20 mouse cellular contexts compared by ENCODE assay signal in genomic region chr14:71893361-71893760, GRCm38 (mm10).
DNase-seq lines count a peak whose midpoint lies in the region; ATAC-seq and TF ChIP-seq lines count a peak whose summit lies in the region.
"Had no signal": no experiment of that assay in that cellular context is flagged by ENCODE, and none has a peak within 500 bp of the region (broad histone marks: within the 10 kb centered on the region; RNA-seq: fewer than 3 reads in every experiment).

No protein-coding gene starts in this region.

- H3K27ac ChIP-seq in hindbrain, embryonic 11.5 days (ENCODE audit: low read depth, low read length), result no peak overlapping the region
- H3K27ac ChIP-seq in hindbrain, embryonic 12.5 days, result no peak overlapping the region
- no peak overlapping the region for H3K27ac ChIP-seq in MEL (ENCODE audit: control insufficient read depth, low read depth, low read length)
- H3K27ac ChIP-seq: embryonic facial prominence, embryonic 12.5 days; hindbrain, embryonic 14.5 days; liver, embryonic 13.5 days; stomach, postnatal 0 days had no signal

- TF ChIP-seq CTCF in MEL (IDR thresholded peaks at IDR 0.05 in 2 of 3, conservative IDR thresholded peaks at IDR 0.05 in 1 of 3; ENCODE audit: control insufficient read depth in 1 of 3, insufficient read depth in 1 of 3, low read depth in 2 of 3, low read length in 3 of 3, poor library complexity in 1 of 3, severe bottlenecking in 1 of 3), result no peak

- H3K4me1 ChIP-seq in hindbrain, embryonic 11.5 days (replicated peaks; ENCODE audit: control insufficient read depth, insufficient read depth, low read length), result no peaks in the 10 kb centered on the region
- no peaks in the 10 kb centered on the region for H3K4me1 ChIP-seq in hindbrain, embryonic 12.5 days
- no peaks in the 10 kb centered on the region for H3K4me1 ChIP-seq in MEL (ENCODE audit: control insufficient read depth in 1 of 2, insufficient read depth in 2 of 2, low read length in 2 of 2)
- H3K4me1 ChIP-seq: embryonic facial prominence, embryonic 12.5 days; liver, embryonic 13.5 days; megakaryocyte, embryonic 14.5 days had no signal

- no peak overlapping the region for H3K9ac ChIP-seq in hindbrain, embryonic 11.5 days (ENCODE audit: low read depth, low read length)
- H3K9ac ChIP-seq in hindbrain, embryonic 12.5 days, result no peak overlapping the region
- H3K9ac ChIP-seq in MEL (ENCODE audit: control insufficient read depth, low read depth, low read length, poor library complexity, severe bottlenecking), result no peak overlapping the region
- H3K9ac ChIP-seq: embryonic facial prominence, embryonic 12.5 days; hindbrain, embryonic 14.5 days; liver, embryonic 13.5 days had no signal

- H3K9me3 ChIP-seq in hindbrain, embryonic 11.5 days (ENCODE audit: control insufficient read depth, low read length), result no peaks in the 10 kb centered on the region
- H3K9me3 ChIP-seq in hindbrain, embryonic 12.5 days (replicated peaks), result no peaks in the 10 kb centered on the region
- H3K9me3 ChIP-seq in MEL (replicated peaks; ENCODE audit: insufficient read depth, low read length), result no peaks in the 10 kb centered on the region
- H3K9me3 ChIP-seq: embryonic facial prominence, embryonic 12.5 days; liver, embryonic 13.5 days; megakaryocyte, embryonic 14.5 days had no signal

- ATAC-seq in hindbrain, embryonic 11.5 days (ENCODE audit: low FRiP score), result no peak
- ATAC-seq in hindbrain, embryonic 12.5 days (ENCODE audit: low FRiP score), result no peak
- ATAC-seq in CD4-positive, CD25-positive, alpha-beta regulatory T cell, adult 4 months, result no peak
- ATAC-seq: intestine, embryonic 16.5 days had no signal

- no peak overlapping the region for H3K4me3 ChIP-seq in hindbrain, embryonic 11.5 days (ENCODE audit: low read depth, low read length)
- H3K4me3 ChIP-seq in hindbrain, embryonic 12.5 days, result no peak overlapping the region
- no peak overlapping the region for H3K4me3 ChIP-seq in MEL (ENCODE audit: control insufficient read depth in 1 of 2, insufficient read depth in 1 of 2, low read depth in 2 of 2, low read length in 2 of 2)
- H3K4me3 ChIP-seq: embryonic facial prominence, embryonic 12.5 days; liver, embryonic 13.5 days; megakaryocyte, embryonic 14.5 days had no signal

- no peaks in the 10 kb centered on the region for H3K79me2 ChIP-seq in MEL (ENCODE audit: control insufficient read depth, insufficient read depth, low read length, poor library complexity)

- TF ChIP-seq RAD21 in MEL (IDR thresholded peaks at IDR 0.05; ENCODE audit: low read depth, low read length), result no peak

- TF ChIP-seq POLR2A in MEL (IDR thresholded peaks at IDR 0.05; ENCODE audit: control insufficient read depth in 1 of 2, insufficient read depth in 1 of 2, low read depth in 1 of 2, low read length in 2 of 2, poor library complexity in 1 of 2), result no peak

- peak; percentile 39 for DNase-seq in hindbrain, embryonic 11.5 days (ENCODE audit: low spot score)
- peak; percentile 26 for DNase-seq in MEL (ENCODE audit: low read depth, low spot score)
- DNase-seq in embryo, embryonic 10 days (ENCODE audit: low spot score), result peak; percentile 64
- DNase-seq in mesoderm, embryonic 11.5 days (ENCODE audit: low read depth, low spot score), result peak; percentile 34
- DNase-seq in left cerebral cortex, postnatal 4 days, result no peak
- no peak for DNase-seq in frontal cortex, postnatal 14 days (ENCODE audit: low spot score in 2 of 2)
- DNase-seq: adrenal gland, postnatal 36 days; cerebellum, adult 9-10 months; gastrocnemius, postnatal 14 days; layer of hippocampus, postnatal 36 days; liver, embryonic 13.5 days; right cerebral cortex, postnatal 14 days; thymus, postnatal 14 days had no signal

- intact Hi-C loops in left cerebral cortex, postnatal 4 days (cut with DNase I), result no loop called here

- 69% methylated on average over 1 of the region's 1 CpGs for WGBS in hindbrain, embryonic 11.5 days
- WGBS in hindbrain, embryonic 12.5 days, result 71% methylated on average over 1 of the region's 1 CpGs

- no peaks in the 10 kb centered on the region for H3K36me3 ChIP-seq in hindbrain, embryonic 11.5 days (ENCODE audit: control insufficient read depth, insufficient read depth, low read length)
- H3K36me3 ChIP-seq in hindbrain, embryonic 12.5 days, result no peaks in the 10 kb centered on the region
- no peaks in the 10 kb centered on the region for H3K36me3 ChIP-seq in MEL (ENCODE audit: control insufficient read depth in 1 of 2, insufficient read depth in 2 of 2, low read length in 2 of 2)
- H3K36me3 ChIP-seq: embryonic facial prominence, embryonic 12.5 days; liver, embryonic 13.5 days had no signal

- H3K27me3 ChIP-seq in hindbrain, embryonic 11.5 days (ENCODE audit: control insufficient read depth, insufficient read depth, low read length), result no peaks in the 10 kb centered on the region
- no peaks in the 10 kb centered on the region for H3K27me3 ChIP-seq in hindbrain, embryonic 12.5 days
- H3K27me3 ChIP-seq in MEL (ENCODE audit: control insufficient read depth in 1 of 2, insufficient read depth in 2 of 2, low read length in 2 of 2), result no peaks in the 10 kb centered on the region
- H3K27me3 ChIP-seq: embryonic facial prominence, embryonic 12.5 days; liver, embryonic 13.5 days; megakaryocyte, embryonic 14.5 days had no signal

- no peak for TF ChIP-seq EP300 in MEL (IDR thresholded peaks at IDR 0.05; ENCODE audit: low read depth in 1 of 2, low read length in 2 of 2)

- H3K4me2 ChIP-seq in hindbrain, embryonic 11.5 days (replicated peaks; ENCODE audit: low read depth, low read length), result no peak overlapping the region
- no peak overlapping the region for H3K4me2 ChIP-seq in hindbrain, embryonic 12.5 days (replicated peaks)
- H3K4me2 ChIP-seq: embryonic facial prominence, embryonic 12.5 days; hindbrain, embryonic 14.5 days; liver, embryonic 13.5 days had no signal

TF ChIP-seq in MEL, 35 proteins besides CTCF, POLR2A, EP300 and RAD21:
- no peak for TF ChIP-seq ZC3H11A (IDR thresholded peaks at IDR 0.05; ENCODE audit: low read depth, low read length)
- no peak for TF ChIP-seq CHD1 (IDR thresholded peaks at IDR 0.05; ENCODE audit: low read depth, low read length)
- no peak for TF ChIP-seq GABPA (IDR thresholded peaks at IDR 0.05; ENCODE audit: low read depth, low read length)
- TF ChIP-seq ZNF384 (IDR thresholded peaks at IDR 0.05; ENCODE audit: low read depth, low read length), result no peak
- no peak for TF ChIP-seq CHD2 (IDR thresholded peaks at IDR 0.05; ENCODE audit: low read length)
- no peak for TF ChIP-seq MYC (IDR thresholded peaks at IDR 0.05; ENCODE audit: low read depth, low read length)
- TF ChIP-seq JUND (IDR thresholded peaks at IDR 0.05; ENCODE audit: low read depth, low read length), result no peak
- no peak for TF ChIP-seq E2F4 (IDR thresholded peaks at IDR 0.05; ENCODE audit: borderline replicate concordance, low read depth, low read length)
- no peak for TF ChIP-seq NELFE (IDR thresholded peaks at IDR 0.05; ENCODE audit: low read depth, low read length)
- TF ChIP-seq NRF1 (IDR thresholded peaks at IDR 0.05; ENCODE audit: insufficient read depth, low read depth, low read length, poor library complexity, severe bottlenecking), result no peak
- no peak for TF ChIP-seq GATA1 (IDR thresholded peaks at IDR 0.05; ENCODE audit: low read depth, low read length)
- TF ChIP-seq HCFC1 (IDR thresholded peaks at IDR 0.05; ENCODE audit: low read depth, low read length), result no peak
- TF ChIP-seq MEF2A (IDR thresholded peaks at IDR 0.05; ENCODE audit: extremely low read depth, insufficient replicate concordance, low read depth, low read length, poor library complexity, severe bottlenecking), result no peak
- TF ChIP-seq UBTF (IDR thresholded peaks at IDR 0.05; ENCODE audit: borderline replicate concordance, insufficient read depth, low read depth, low read length), result no peak
- TF ChIP-seq SMC3 (IDR thresholded peaks at IDR 0.05; ENCODE audit: low read depth, low read length), result no peak
- TF ChIP-seq TBP (IDR thresholded peaks at IDR 0.05; ENCODE audit: low read depth, low read length), result no peak
- TF ChIP-seq MYB (IDR thresholded peaks at IDR 0.05; ENCODE audit: low read depth, low read length), result no peak
- TF ChIP-seq BHLHE40 (IDR thresholded peaks at IDR 0.05; ENCODE audit: borderline replicate concordance, low read depth, low read length), result no peak

Comparison
In these comparisons a context has a peak if more than half of its experiments do, and no peak if none do; other contexts are left out.
1. DNase-seq: peak in hindbrain, embryonic 11.5 days (single experiment), MEL (single experiment), embryo, embryonic 10 days (single experiment) and mesoderm, embryonic 11.5 days (single experiment); none in left cerebral cortex, postnatal 4 days (single experiment) and frontal cortex, postnatal 14 days (0 of 2).